22 mouse cellular contexts compared by ENCODE assay signal in the genomic region with DNA sequence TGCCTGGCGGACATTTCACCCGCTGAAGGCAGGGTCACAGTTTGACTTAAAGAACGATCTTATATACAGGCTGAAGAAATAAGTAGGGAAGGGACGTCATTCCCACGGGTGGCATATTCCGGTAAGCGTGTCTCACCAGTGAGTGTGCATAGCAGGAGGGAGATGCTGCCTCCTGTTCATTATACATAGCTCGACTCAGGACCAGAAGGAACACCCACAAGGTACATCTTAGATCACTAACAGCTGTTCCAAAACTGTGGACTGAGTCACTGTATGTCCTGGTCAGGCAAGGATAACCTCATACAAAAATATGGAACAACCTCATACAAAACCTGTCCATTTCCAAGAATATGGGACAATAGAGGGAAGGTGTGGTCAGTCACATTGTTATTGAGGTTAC. TPM values are rescaled to one million over a fixed set of nuclear protein-coding genes. Genes with fewer than 3 reads are reported as not detected.
"Had no signal": no experiment of that assay in that cellular context is flagged by ENCODE, and none has a peak within 500 bp of the region (broad histone marks: within the 10 kb centered on the region; RNA-seq: fewer than 3 reads in every experiment).

No protein-coding gene starts in this region.

- H3K4me2 ChIP-seq: lung, embryonic 14.5 days; midbrain, embryonic 13.5 days; midbrain, embryonic 15.5 days; neural tube, embryonic 12.5 days; stomach, embryonic 15.5 days had no signal

- H3K27me3 ChIP-seq: midbrain, embryonic 13.5 days; midbrain, embryonic 15.5 days; neural tube, embryonic 12.5 days; stomach, embryonic 15.5 days had no signal

- H3K4me1 ChIP-seq: midbrain, embryonic 13.5 days; midbrain, embryonic 15.5 days; neural tube, embryonic 12.5 days; stomach, embryonic 15.5 days had no signal

- DNase-seq: lung, adult 18-20 months; lung, embryonic 14.5 days; lung, postnatal 10 days; thymus, adult 2 months; thymus, postnatal 25 days; thymus, postnatal 4 days had no signal

- H3K9me3 ChIP-seq: midbrain, embryonic 13.5 days; midbrain, embryonic 15.5 days; neural tube, embryonic 12.5 days; stomach, embryonic 15.5 days had no signal

- H3K9ac ChIP-seq: lung, embryonic 14.5 days; midbrain, embryonic 13.5 days; midbrain, embryonic 15.5 days; neural tube, embryonic 12.5 days; stomach, embryonic 15.5 days had no signal

- H3K4me3 ChIP-seq: megakaryocyte, embryonic 14.5 days; midbrain, embryonic 13.5 days; midbrain, embryonic 15.5 days; neural tube, embryonic 12.5 days; stomach, embryonic 15.5 days had no signal

- H3K27ac ChIP-seq: macrophage; midbrain, embryonic 13.5 days; midbrain, embryonic 15.5 days; neural tube, embryonic 12.5 days; stomach, embryonic 15.5 days; stomach, postnatal 0 days had no signal

- ATAC-seq: midbrain, embryonic 13.5 days; midbrain, embryonic 15.5 days had no signal

- H3K36me3 ChIP-seq: midbrain, embryonic 13.5 days; midbrain, embryonic 15.5 days; neural tube, embryonic 12.5 days; stomach, embryonic 15.5 days had no signal

RNA-seq across cellular contexts. Expression of a gene that starts 5.2 kb away (rescaled TPM):
- total RNA-seq: megakaryocyte progenitor cell, adult 5-6 weeks; midbrain, postnatal 0 days; monocyte, adult 5-6 weeks had no signal
- polyA plus RNA-seq: liver, embryonic 16.5 days; lung, embryonic 14.5 days; lung, embryonic 16.5 days; macrophage; midbrain, embryonic 13.5 days; midbrain, embryonic 15.5 days; midbrain, postnatal 0 days; neural tube, embryonic 12.5 days; neural tube, embryonic 14.5 days; spleen, adult 2 months; stomach, embryonic 15.5 days; stomach, postnatal 0 days; thymus, adult 2 months; urinary bladder, adult 2 months had no signal

RNA-seq across cellular contexts. Expression of a gene that starts 11.0 kb away (rescaled TPM):
- total RNA-seq: megakaryocyte progenitor cell, adult 5-6 weeks; midbrain, postnatal 0 days; monocyte, adult 5-6 weeks; neutrophil, adult 5-6 weeks had no signal
- polyA plus RNA-seq: lung, embryonic 14.5 days; lung, embryonic 16.5 days; macrophage; midbrain, postnatal 0 days; neural tube, embryonic 12.5 days; spleen, adult 2 months; stomach, embryonic 15.5 days; stomach, postnatal 0 days; urinary bladder, adult 2 months had no signal

RNA-seq across cellular contexts. Expression of a gene that starts 13.0 kb away (rescaled TPM):
- total RNA-seq: megakaryocyte progenitor cell, adult 5-6 weeks; neutrophil, adult 5-6 weeks had no signal
- polyA plus RNA-seq: liver, embryonic 16.5 days; lung, embryonic 14.5 days; lung, embryonic 16.5 days; macrophage; midbrain, embryonic 13.5 days; midbrain, embryonic 15.5 days; midbrain, postnatal 0 days; neural tube, embryonic 12.5 days; neural tube, embryonic 14.5 days; spleen, adult 2 months; stomach, embryonic 15.5 days; stomach, postnatal 0 days; urinary bladder, adult 2 months had no signal

RNA-seq across cellular contexts. Expression of a gene that starts 32.4 kb away (rescaled TPM):
- total RNA-seq: megakaryocyte progenitor cell, adult 5-6 weeks; midbrain, postnatal 0 days; monocyte, adult 5-6 weeks; neutrophil, adult 5-6 weeks had no signal
- polyA plus RNA-seq: liver, embryonic 16.5 days; lung, embryonic 14.5 days; lung, embryonic 16.5 days; macrophage; midbrain, embryonic 13.5 days; midbrain, embryonic 15.5 days; midbrain, postnatal 0 days; neural tube, embryonic 12.5 days; neural tube, embryonic 14.5 days; spleen, adult 2 months; stomach, embryonic 15.5 days; stomach, postnatal 0 days; urinary bladder, adult 2 months had no signal
